Mouse (Mus musculus): Measurements from ENCODE around the gene Rnaset2a. TPM values are rescaled to one million over a fixed set of nuclear protein-coding genes. Genes with fewer than 3 reads are reported as not detected.
"Not testable (repeated sequence)": the region's sequence is repeated elsewhere in the genome, so short reads cannot be mapped to it uniquely, and the experiment has no call there.

The Rnaset2a gene
- polyA plus RNA-seq, 2 experiments: 13.5 to 16.2 TPM

DNA sequence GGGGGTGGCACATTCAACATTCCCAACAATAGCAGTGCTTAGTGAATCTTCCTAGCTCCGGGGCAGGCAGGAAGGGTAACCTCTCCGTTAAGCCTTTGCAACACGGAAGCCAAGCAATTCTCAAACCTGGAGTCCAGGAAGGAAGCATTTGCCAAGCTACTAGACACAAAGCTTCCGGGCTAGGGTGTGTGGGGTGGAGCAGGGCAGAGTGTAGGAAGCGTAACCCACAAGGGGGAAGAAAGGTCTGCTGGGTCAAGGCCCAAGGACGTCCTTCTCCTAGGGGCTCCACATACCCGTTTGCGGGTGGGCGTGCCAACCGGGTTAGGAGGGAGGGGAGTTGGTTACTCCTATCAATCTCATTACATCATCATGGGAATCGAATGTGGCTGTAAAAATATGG lies 31.5 kb downstream of the Rnaset2a start:
- H3K4me2 ChIP-seq (ENCODE audit: low read depth); H3K27me3 ChIP-seq (ENCODE audit: control insufficient read depth, insufficient read depth, low read length); H3K4me3 ChIP-seq (ENCODE audit: insufficient read depth in 1 of 2, low read depth in 2 of 2, low read length in 2 of 2); H3K9ac ChIP-seq (replicated peaks); H3K27ac ChIP-seq; H3K4me1 ChIP-seq (replicated peaks; ENCODE audit: control insufficient read depth in 2 of 2, insufficient read depth in 2 of 2, low read length in 1 of 2); H3K9me3 ChIP-seq (ENCODE audit: control insufficient read depth, low read length); H3K36me3 ChIP-seq (replicated peaks; ENCODE audit: control insufficient read depth, insufficient read depth, low read depth); ATAC-seq (ENCODE audit: insufficient read depth): not testable (repeated sequence)
- WGBS (ENCODE audit: insufficient replicate concordance): 18% methylated on average over 6 of the region's 11 CpGs
- DNase-seq (ENCODE audit: low read depth in 3 of 3, low spot score in 3 of 3): peak in 1 of 3 experiments; percentile 1

- not testable (repeated sequence) for H3K27me3 ChIP-seq (ENCODE audit: control insufficient read depth, insufficient read depth, low read length); H3K27ac ChIP-seq; H3K4me1 ChIP-seq (replicated peaks; ENCODE audit: control insufficient read depth in 2 of 2, insufficient read depth in 2 of 2, low read length in 1 of 2); H3K4me3 ChIP-seq (ENCODE audit: insufficient read depth in 1 of 2, low read depth in 2 of 2, low read length in 2 of 2); H3K9me3 ChIP-seq (ENCODE audit: control insufficient read depth, low read length); DNase-seq (ENCODE audit: low read depth in 3 of 3, low spot score in 3 of 3); H3K36me3 ChIP-seq (replicated peaks; ENCODE audit: control insufficient read depth, insufficient read depth, low read depth); ATAC-seq (ENCODE audit: insufficient read depth); H3K4me2 ChIP-seq (ENCODE audit: low read depth); H3K9ac ChIP-seq (replicated peaks)
- no CpG with 5 or more reads among the region's 1 CpGs for WGBS (ENCODE audit: insufficient replicate concordance)
These were observed 35.7 kb downstream of the Rnaset2a start for GRCm38 (mm10) chr17:8112199-8112598.

DNA sequence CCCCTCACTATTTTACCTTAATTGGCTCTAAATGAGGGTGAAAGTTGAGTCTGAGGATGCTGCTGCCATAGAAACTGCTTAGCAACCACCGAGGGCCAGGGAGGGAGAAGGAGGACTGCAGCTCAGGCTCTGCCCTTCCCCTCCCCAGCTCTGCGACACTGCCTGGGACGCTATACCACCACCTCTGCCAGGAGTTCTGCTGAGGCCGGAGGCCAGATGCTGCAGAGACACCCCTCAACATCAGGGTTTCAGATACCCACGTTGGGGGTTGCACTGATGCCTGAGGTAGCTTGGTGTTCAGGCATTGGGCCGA lies 46.6 kb downstream of the Rnaset2a start:
- H3K9ac ChIP-seq (replicated peaks); H3K4me3 ChIP-seq (ENCODE audit: insufficient read depth in 1 of 2, low read depth in 2 of 2, low read length in 2 of 2); H3K27ac ChIP-seq; ATAC-seq (ENCODE audit: insufficient read depth); H3K36me3 ChIP-seq (replicated peaks; ENCODE audit: control insufficient read depth, insufficient read depth, low read depth); H3K4me1 ChIP-seq (replicated peaks; ENCODE audit: control insufficient read depth in 2 of 2, insufficient read depth in 2 of 2, low read length in 1 of 2); H3K9me3 ChIP-seq (ENCODE audit: control insufficient read depth, low read length); DNase-seq (ENCODE audit: low read depth in 3 of 3, low spot score in 3 of 3); H3K27me3 ChIP-seq (ENCODE audit: control insufficient read depth, insufficient read depth, low read length); H3K4me2 ChIP-seq (ENCODE audit: low read depth): not testable (repeated sequence)
- 27% methylated on average over 2 of the region's 6 CpGs for WGBS (ENCODE audit: insufficient replicate concordance)

DNA sequence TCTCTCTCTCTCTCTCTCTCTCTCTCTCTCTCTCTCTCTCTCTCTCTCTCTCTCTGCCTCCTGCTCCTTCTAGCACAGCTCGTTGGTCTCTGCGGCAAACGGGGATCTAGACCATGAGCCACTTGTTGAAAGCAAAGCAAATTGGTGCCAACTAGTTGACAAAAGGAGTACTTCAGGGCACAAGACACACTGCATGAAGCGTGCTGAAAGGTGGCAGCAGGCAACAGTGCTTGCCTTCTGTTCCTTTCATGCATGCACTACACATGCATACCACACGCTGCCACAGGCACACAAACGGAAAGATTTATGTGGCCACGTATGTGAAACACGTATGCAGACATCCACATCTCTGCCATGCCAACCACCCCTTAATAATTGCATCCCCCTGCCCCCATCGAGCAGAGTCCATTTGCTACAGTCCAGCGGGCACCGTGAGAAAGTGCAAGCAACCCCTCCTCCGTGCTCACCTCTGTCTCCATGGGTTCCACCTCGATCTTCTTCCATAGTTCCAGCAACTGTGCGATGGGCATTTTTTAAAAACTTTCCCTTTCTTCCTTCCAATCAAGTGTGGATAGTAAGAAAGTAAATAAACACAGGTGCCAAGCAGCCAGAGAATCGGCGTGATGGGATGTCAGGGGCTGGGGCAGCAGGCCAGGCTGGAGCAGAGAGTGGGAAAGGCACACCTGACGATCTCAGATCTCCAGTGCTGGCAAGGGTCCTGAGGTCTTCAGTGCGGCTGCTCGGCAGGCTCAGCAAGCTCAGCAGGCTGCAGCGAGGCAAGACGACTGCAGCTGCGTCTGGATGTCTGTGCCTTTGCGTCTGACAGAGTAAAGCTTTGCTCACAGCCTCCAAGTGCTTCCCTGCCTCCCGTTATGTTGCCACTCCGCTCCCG lies 47.2 kb downstream of the Rnaset2a start:
- not testable (repeated sequence) for H3K27ac ChIP-seq; H3K4me2 ChIP-seq (ENCODE audit: low read depth); ATAC-seq (ENCODE audit: insufficient read depth); H3K9me3 ChIP-seq (ENCODE audit: control insufficient read depth, low read length); H3K27me3 ChIP-seq (ENCODE audit: control insufficient read depth, insufficient read depth, low read length); H3K9ac ChIP-seq (replicated peaks); H3K4me1 ChIP-seq (replicated peaks; ENCODE audit: control insufficient read depth in 2 of 2, insufficient read depth in 2 of 2, low read length in 1 of 2); H3K4me3 ChIP-seq (ENCODE audit: insufficient read depth in 1 of 2, low read depth in 2 of 2, low read length in 2 of 2); H3K36me3 ChIP-seq (replicated peaks; ENCODE audit: control insufficient read depth, insufficient read depth, low read depth); DNase-seq (ENCODE audit: low read depth in 3 of 3, low spot score in 3 of 3)
- 72% methylated on average over 6 of the region's 26 CpGs for WGBS (ENCODE audit: insufficient replicate concordance)

- H3K4me3 ChIP-seq (ENCODE audit: insufficient read depth in 1 of 2, low read depth in 2 of 2, low read length in 2 of 2); H3K27me3 ChIP-seq (ENCODE audit: control insufficient read depth, insufficient read depth, low read length); H3K4me1 ChIP-seq (replicated peaks; ENCODE audit: control insufficient read depth in 2 of 2, insufficient read depth in 2 of 2, low read length in 1 of 2); H3K9me3 ChIP-seq (ENCODE audit: control insufficient read depth, low read length); H3K27ac ChIP-seq; ATAC-seq (ENCODE audit: insufficient read depth); H3K4me2 ChIP-seq (ENCODE audit: low read depth); H3K9ac ChIP-seq (replicated peaks); DNase-seq (ENCODE audit: low read depth in 3 of 3, low spot score in 3 of 3); H3K36me3 ChIP-seq (replicated peaks; ENCODE audit: control insufficient read depth, insufficient read depth, low read depth): not testable (repeated sequence)
- 41% methylated on average over 3 of the region's 5 CpGs for WGBS (ENCODE audit: insufficient replicate concordance)
These were observed 51.7 kb downstream of the Rnaset2a start for GRCm38 (mm10) chr17:8096199-8096598.

DNA sequence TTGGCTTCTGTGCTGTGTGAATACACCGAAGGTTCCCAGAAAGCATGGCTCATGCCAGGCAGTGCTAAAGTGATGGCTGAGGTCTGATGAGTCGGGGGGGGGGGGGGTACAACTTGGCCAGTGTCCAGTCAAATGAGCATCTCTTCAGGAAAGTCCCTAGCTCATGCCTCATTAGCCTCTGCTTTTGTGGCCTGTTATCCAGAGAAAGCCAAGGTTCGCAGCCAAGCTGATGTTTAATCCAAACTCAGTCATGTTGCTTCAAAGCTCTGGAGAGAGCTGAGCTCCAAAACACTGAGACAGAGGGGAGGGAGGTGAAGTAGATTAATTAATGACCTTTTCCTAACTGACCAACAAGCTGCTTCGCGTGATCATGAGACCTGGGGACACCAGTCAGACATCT lies 52.2 kb downstream of the Rnaset2a start:
- not testable (repeated sequence) for H3K4me1 ChIP-seq (replicated peaks; ENCODE audit: control insufficient read depth in 2 of 2, insufficient read depth in 2 of 2, low read length in 1 of 2); H3K9ac ChIP-seq (replicated peaks); H3K36me3 ChIP-seq (replicated peaks; ENCODE audit: control insufficient read depth, insufficient read depth, low read depth); H3K4me3 ChIP-seq (ENCODE audit: insufficient read depth in 1 of 2, low read depth in 2 of 2, low read length in 2 of 2); DNase-seq (ENCODE audit: low read depth in 3 of 3, low spot score in 3 of 3); H3K4me2 ChIP-seq (ENCODE audit: low read depth); ATAC-seq (ENCODE audit: insufficient read depth); H3K9me3 ChIP-seq (ENCODE audit: control insufficient read depth, low read length); H3K27ac ChIP-seq; H3K27me3 ChIP-seq (ENCODE audit: control insufficient read depth, insufficient read depth, low read length)
- 59% methylated on average over 3 of the region's 5 CpGs for WGBS (ENCODE audit: insufficient replicate concordance)

DNA sequence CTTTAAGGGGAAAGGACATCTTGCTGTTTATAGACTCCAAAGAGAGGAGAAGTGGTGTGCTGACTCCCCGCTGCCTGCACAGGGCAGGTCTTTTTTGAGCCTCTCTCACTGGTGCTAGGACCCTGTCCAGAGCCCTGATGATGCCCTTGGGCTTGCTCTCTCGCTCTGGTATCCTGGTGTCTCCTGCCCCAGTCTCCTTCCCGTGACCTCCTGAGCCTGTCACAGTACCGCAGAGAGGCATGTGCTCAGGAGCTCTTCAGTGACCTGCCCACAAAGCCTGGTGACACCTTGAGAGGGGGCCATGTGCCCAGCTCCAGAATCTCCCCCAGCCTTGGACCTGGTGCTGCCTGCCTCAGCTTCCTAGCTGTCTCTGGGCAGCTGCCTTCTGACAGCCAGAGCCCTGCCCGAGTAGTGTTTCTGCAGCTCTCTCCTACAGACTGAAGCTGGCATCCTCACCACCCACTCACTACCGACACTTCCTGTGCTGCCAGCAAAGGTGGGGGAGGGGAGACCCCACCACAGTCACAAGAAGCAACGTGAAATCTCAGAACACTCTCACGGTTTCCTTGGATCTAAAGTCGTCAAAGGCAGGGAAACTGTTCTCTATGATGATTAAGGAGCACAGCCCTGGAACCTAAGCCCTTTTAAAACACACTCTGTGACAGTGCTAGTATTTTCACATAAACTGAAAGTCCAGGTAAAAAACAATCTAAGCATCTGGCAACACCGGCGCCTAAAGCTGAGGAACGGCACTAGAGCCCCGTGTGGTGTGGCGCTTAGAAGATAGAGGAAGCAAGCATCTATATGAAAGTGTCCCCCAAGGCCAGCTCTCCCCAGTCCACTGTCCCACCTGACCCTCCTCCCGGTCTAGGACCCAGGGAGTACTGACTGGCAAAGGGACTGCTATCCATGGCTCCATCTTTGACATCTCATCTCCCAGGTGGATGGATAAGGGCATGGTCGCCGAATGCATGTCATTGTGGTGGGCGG lies 55.1 kb downstream of the Rnaset2a start:
- H3K36me3 ChIP-seq (replicated peaks; ENCODE audit: control insufficient read depth, insufficient read depth, low read depth); ATAC-seq (ENCODE audit: insufficient read depth); H3K4me3 ChIP-seq (ENCODE audit: insufficient read depth in 1 of 2, low read depth in 2 of 2, low read length in 2 of 2); DNase-seq (ENCODE audit: low read depth in 3 of 3, low spot score in 3 of 3); H3K27ac ChIP-seq; H3K4me2 ChIP-seq (ENCODE audit: low read depth); H3K9ac ChIP-seq (replicated peaks); H3K4me1 ChIP-seq (replicated peaks; ENCODE audit: control insufficient read depth in 2 of 2, insufficient read depth in 2 of 2, low read length in 1 of 2); H3K27me3 ChIP-seq (ENCODE audit: control insufficient read depth, insufficient read depth, low read length); H3K9me3 ChIP-seq (ENCODE audit: control insufficient read depth, low read length): not testable (repeated sequence)
- 54% methylated on average over 4 of the region's 18 CpGs for WGBS (ENCODE audit: insufficient replicate concordance)

Measured in liver, embryonic 14.5 days (tissue).